Mouse (Mus musculus) heart, embryonic 16.5 days (tissue): ENCODE measurements around the gene Olfr309. TPM values are rescaled to one million over a fixed set of nuclear protein-coding genes. Genes with fewer than 3 reads are reported as not detected.

ENCODE experiments used
- microRNA-seq: library from miRNA; unstranded; fragments of <30 nt; microRNA quantifications from one replicate; pipeline ENCODE4, GENCODE M21; 2017
- polyA plus RNA-seq: library from polyadenylated mRNA; unstranded; fragments of >200 nt; fragmentation: Nextera tagmentation; extraction: Ambion mirVana; gene quantifications from 2 replicates; pipeline ENCODE4 v1.2.1, GENCODE M21; 2015

The Olfr309 gene
- polyA plus RNA-seq, 1 experiment from 2014 or later = not detected

Small RNAs within 50 kb of the gene (microRNA-seq; reads per million reads assigned to microRNA genes)
- gene Gm23192 = not detected

Other genes starting within 250 kb of the Olfr309 start
- not detected in 2 replicates for gene Vmn2r75, start 141.9 kb downstream of the Olfr309 start, polyA plus RNA-seq
- not detected in 2 replicates for gene Vmn2r76, start 67.4 kb downstream of the Olfr309 start, polyA plus RNA-seq
- not detected in 2 replicates for gene Olfr310, start 36.5 kb downstream of the Olfr309 start, polyA plus RNA-seq
- gene Olfr308, start 11.9 kb upstream of the Olfr309 start, polyA plus RNA-seq = not detected in 2 replicates
- gene Olfr307, start 23.9 kb upstream of the Olfr309 start, polyA plus RNA-seq = not detected in 2 replicates
- not detected in 2 replicates for gene Olfr305, start 53.2 kb upstream of the Olfr309 start, polyA plus RNA-seq
- not detected in 2 replicates for gene Olfr304, start 73.0 kb upstream of the Olfr309 start, polyA plus RNA-seq
- not detected in 2 replicates for gene Olfr303, start 84.1 kb upstream of the Olfr309 start, polyA plus RNA-seq
- gene Olfr301, start 90.1 kb upstream of the Olfr309 start, polyA plus RNA-seq = not detected in 2 replicates
- gene Olfr299, start 146.2 kb upstream of the Olfr309 start, polyA plus RNA-seq = not detected in 2 replicates
- not detected in 2 replicates for gene Olfr298, start 178.8 kb upstream of the Olfr309 start, polyA plus RNA-seq
- not detected in 2 replicates for gene Olfr297, start 206.3 kb upstream of the Olfr309 start, polyA plus RNA-seq